Mouse (Mus musculus) forebrain, embryonic 16.5 days (tissue): ENCODE results near the gene Styk1. TPM values are rescaled to one million over a fixed set of nuclear protein-coding genes. Genes with fewer than 3 reads are reported as not detected.

Experiments used
- ATAC-seq: fragments of 200-750 bp; cut with Nextera tagmentation; 2 replicates; pipeline ENCODE4 v1.8.0; 2017; ENCODE audit warnings: mild to moderate bottlenecking, moderate library complexity
- H3K27ac ChIP-seq: fragments of 300-500 bp; sonication (generic); 2 replicates; pipeline ENCODE4 v1.5.1; 2014; ENCODE audit warnings: low read length, control low read depth
- H3K27me3 ChIP-seq: fragments of 300-500 bp; sonication (generic); replicated peaks from 2 replicates; pipeline ENCODE4 v1.6.1; 2014; ENCODE audit warnings: low read length; ENCODE audit not compliant: control insufficient read depth, insufficient read depth
- H3K36me3 ChIP-seq: fragments of 300-500 bp; sonication (generic); 2 replicates; pipeline ENCODE4 v1.6.1; 2014; ENCODE audit not compliant: control insufficient read depth, insufficient read depth
- H3K4me1 ChIP-seq: fragments of 300-500 bp; sonication (generic); replicated peaks from 2 replicates; pipeline ENCODE4 v1.6.1; 2014; ENCODE audit warnings: low read length; ENCODE audit not compliant: control insufficient read depth, insufficient read depth
- H3K4me2 ChIP-seq: fragments of 300-500 bp; sonication (generic); 2 replicates; pipeline ENCODE4 v1.6.1; 2014; ENCODE audit warnings: mild to moderate bottlenecking, low read length, control low read depth
- H3K4me3 ChIP-seq: fragments of 300-500 bp; sonication (generic); replicated peaks from 2 replicates; pipeline ENCODE4 v1.5.1; 2014; ENCODE audit warnings: mild to moderate bottlenecking, low read length, control low read depth
- H3K9ac ChIP-seq: fragments of 300-500 bp; sonication (generic); replicated peaks from 2 replicates; pipeline ENCODE4 v1.6.1; 2014; ENCODE audit warnings: low read depth, low read length, control low read depth
- H3K9me3 ChIP-seq: fragments of 300-500 bp; sonication (generic); 2 replicates; pipeline ENCODE4 v1.6.1; 2016; ENCODE audit warnings: low read length; ENCODE audit not compliant: control insufficient read depth
- WGBS: fragments of 180-500 bp; shearing (Covaris S2); extraction: QIAGEN DNeasy Blood & Tissue Kit; methylation state at CpG from one replicate; pipeline ENCODE4 v1.1.7; 2014; 5-methylcytosine and 5-hydroxymethylcytosine counted together
- polyA plus RNA-seq: library from polyadenylated mRNA; unstranded; fragments of >200 nt; fragmentation: Nextera tagmentation; extraction: Ambion mirVana; gene quantifications from 2 replicates; pipeline ENCODE4 v1.2.1, GENCODE M21; 2015

Gene Styk1
- polyA plus RNA-seq, 1 experiment from 2014 or later, result 7.1 TPM

DNA sequence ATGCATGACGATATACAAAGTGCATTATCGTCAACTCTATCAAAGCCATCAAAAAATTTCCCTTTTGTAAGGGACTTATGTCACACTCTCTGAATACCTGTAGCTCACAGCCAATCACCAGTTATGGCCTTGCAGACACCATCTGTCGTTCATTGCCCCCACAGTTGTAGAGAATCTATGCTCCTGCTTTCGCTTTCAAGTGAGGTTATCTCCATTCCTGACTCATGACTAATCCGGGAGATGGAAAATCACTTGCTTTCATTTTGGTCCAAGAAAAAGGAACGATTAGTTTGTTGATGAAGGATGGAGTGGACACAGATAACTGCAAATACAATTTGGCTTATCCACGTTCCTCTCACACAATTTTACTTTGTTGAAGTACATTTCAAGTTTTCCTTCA lies 9.1 kb downstream of the Styk1 start:
- Histone ChIP-seq H3K4me1 (no peaks in the 10 kb centered on the region), H3K9ac (no peak overlapping the region), H3K27me3 (no peaks in the 10 kb centered on the region), H3K9me3 (no peaks in the 10 kb centered on the region), H3K4me2 (no peak overlapping the region), H3K36me3 (no peaks in the 10 kb centered on the region), H3K4me3 (no peak overlapping the region), H3K27ac (no peak overlapping the region)
- 86% methylated on average over 7 of the region's 7 CpGs for WGBS
- ATAC-seq, result no peak

DNA sequence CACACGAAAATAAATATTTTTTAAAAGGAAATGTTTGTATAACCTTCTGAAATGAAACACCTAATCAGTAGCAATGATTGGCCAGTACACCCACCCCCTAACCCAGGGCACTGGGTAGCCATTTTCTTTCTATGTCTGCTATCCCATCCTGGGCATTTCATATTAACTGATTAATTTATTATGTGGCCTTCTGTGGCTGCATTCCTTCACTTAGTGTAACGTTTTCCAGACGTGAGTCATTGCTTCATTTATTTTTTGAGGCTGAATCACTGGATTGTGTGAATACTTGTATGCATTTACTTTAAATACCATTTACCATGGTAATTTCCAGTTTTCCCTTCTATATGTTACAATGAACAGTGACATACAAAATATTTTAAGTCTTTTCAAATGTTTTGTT lies 13.3 kb downstream of the Styk1 start:
- no peak for ATAC-seq
- H3K27me3 ChIP-seq, result no peaks in the 10 kb centered on the region
- 77% methylated on average over 3 of the region's 3 CpGs for WGBS

DNA sequence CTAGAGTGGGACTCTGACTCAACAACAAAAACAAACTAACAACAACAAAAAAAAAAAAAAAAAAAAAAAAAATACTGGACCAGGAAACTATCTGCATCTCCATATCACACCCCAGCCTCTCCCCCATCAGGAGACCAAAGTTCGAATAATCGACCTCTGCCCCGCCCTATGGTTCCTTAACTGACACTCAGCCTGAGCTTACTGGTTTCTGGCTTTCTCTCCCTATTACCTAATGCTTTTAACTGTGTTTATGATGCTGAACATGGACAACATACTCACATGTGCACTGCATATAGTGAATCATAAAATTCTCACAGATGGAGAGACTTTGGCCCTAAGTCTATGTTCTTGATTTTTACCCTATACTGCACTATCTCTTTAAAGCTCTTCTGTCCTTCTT lies 14.1 kb downstream of the Styk1 start:
- no peak overlapping the region for H3K27ac ChIP-seq
- ATAC-seq, result no peak
- H3K4me2 ChIP-seq, result no peak overlapping the region
- 78% methylated on average over 3 of the region's 3 CpGs for WGBS
- no peaks in the 10 kb centered on the region for H3K9me3 ChIP-seq
- H3K36me3 ChIP-seq, result no peaks in the 10 kb centered on the region
- no peaks in the 10 kb centered on the region for H3K27me3 ChIP-seq
- no peaks in the 10 kb centered on the region for H3K4me1 ChIP-seq
- H3K4me3 ChIP-seq, result no peak overlapping the region
- H3K9ac ChIP-seq, result no peak overlapping the region

More for the DNA sequence above, 13.3 kb downstream of the Styk1 start:
- no peak overlapping the region for H3K27ac ChIP-seq
- H3K9ac ChIP-seq, result no peak overlapping the region
- no peaks in the 10 kb centered on the region for H3K4me1 ChIP-seq
- no peak overlapping the region for H3K4me3 ChIP-seq
- no peaks in the 10 kb centered on the region for H3K9me3 ChIP-seq
- no peaks in the 10 kb centered on the region for H3K36me3 ChIP-seq
- no peak overlapping the region for H3K4me2 ChIP-seq

DNA sequence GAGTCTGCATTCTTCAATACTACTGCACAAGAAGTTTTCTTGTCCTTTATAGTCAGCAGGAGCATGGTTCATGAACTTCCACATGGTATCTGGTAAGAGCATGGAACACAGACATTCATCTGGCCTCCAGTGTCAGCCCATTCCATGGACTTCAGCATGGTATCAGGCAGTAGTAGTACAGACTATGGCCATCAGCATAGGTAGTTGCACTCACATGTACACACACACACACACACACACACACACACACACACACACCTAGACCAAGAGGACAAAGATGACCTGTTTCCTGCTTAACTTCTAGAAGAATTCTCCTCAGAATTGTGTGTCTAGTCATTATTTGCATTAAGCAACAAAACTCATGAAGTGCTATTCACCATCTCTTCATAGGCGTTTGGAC lies 14.6 kb downstream of the Styk1 start:
- no peak for ATAC-seq
- Histone ChIP-seq H3K9me3 (no peaks in the 10 kb centered on the region), H3K27me3 (no peaks in the 10 kb centered on the region), H3K36me3 (no peaks in the 10 kb centered on the region), H3K4me1 (no peaks in the 10 kb centered on the region), H3K4me3 (no peak overlapping the region), H3K9ac (no peak overlapping the region), H3K4me2 (no peak overlapping the region), H3K27ac (no peak overlapping the region)
- WGBS, result 81% methylated on average over 1 of the region's 1 CpGs

DNA sequence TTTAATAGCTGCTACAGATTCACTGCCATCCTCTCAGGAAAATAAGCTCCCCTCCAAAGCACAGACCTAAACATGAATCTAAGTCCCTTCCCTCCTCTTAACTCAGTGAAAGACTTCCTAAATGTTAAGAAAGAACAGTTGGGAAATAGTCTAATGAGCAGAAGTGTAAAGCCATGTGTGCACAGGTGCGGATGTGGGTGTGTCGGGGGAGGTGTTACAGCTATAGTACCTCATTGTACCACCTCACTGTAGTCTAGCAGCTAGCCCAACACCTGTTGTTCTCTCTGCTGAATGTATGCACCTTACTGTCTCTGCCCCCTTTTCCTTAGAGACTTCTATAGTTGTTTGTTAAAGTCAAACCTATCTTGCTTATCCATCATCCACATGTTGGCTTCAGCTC lies 26.3 kb downstream of the Styk1 start:
- H3K9ac ChIP-seq, result no peak overlapping the region
- no peak for ATAC-seq
- no peaks in the 10 kb centered on the region for H3K9me3 ChIP-seq
- H3K4me3 ChIP-seq, result no peak overlapping the region
- no peaks in the 10 kb centered on the region for H3K4me1 ChIP-seq
- no peaks in the 10 kb centered on the region for H3K27me3 ChIP-seq
- no peak overlapping the region for H3K4me2 ChIP-seq
- no peaks in the 10 kb centered on the region for H3K36me3 ChIP-seq
- H3K27ac ChIP-seq, result no peak overlapping the region
- 87% methylated on average over 2 of the region's 2 CpGs for WGBS

DNA sequence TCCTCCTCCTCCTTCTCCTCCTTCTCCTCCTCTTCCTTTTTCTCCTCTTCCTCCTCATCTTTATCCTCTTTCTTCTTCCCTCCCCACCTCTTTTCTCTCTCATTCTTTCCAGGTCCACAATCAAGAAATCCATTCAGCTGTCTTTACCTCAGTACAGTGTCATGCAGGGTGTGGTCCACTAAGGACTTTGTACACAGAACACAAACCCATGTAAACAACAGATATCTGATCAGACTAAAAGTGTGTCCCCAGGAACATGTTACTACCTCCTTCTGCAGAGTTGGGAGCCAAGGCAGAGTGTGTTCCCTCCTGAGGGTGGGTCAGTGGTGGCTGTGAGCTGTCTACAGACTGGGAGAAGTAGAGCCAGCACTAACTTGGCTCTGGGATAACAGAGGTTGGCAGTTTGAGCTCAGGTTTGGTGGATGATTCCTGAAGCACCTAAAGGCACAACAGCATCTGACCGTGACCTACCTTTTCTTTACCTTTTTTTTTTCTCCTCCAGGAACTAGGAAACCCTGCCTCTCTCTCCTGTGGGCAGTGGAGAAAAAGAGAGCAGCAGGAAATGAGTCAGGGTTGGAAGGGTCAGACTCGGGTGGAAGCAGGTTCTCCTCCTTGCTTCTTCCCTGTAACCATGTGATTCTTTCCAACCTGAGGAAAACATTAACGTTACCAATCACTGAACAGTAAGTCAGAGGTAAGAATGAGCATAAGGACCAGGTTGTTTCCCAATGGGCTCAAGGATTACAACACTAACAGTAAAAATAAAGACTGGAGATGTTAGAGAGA lies 31.4 kb downstream of the Styk1 start:
- no peaks in the 10 kb centered on the region for H3K9me3 ChIP-seq
- H3K36me3 ChIP-seq, result no peaks in the 10 kb centered on the region
- no peak for ATAC-seq
- no peak overlapping the region for H3K4me3 ChIP-seq
- H3K4me1 ChIP-seq, result no peaks in the 10 kb centered on the region
- no peak overlapping the region for H3K4me2 ChIP-seq
- WGBS, result 83% methylated on average over 3 of the region's 3 CpGs
- no peak overlapping the region for H3K9ac ChIP-seq
- H3K27me3 ChIP-seq, result no peaks in the 10 kb centered on the region
- no peak overlapping the region for H3K27ac ChIP-seq

DNA sequence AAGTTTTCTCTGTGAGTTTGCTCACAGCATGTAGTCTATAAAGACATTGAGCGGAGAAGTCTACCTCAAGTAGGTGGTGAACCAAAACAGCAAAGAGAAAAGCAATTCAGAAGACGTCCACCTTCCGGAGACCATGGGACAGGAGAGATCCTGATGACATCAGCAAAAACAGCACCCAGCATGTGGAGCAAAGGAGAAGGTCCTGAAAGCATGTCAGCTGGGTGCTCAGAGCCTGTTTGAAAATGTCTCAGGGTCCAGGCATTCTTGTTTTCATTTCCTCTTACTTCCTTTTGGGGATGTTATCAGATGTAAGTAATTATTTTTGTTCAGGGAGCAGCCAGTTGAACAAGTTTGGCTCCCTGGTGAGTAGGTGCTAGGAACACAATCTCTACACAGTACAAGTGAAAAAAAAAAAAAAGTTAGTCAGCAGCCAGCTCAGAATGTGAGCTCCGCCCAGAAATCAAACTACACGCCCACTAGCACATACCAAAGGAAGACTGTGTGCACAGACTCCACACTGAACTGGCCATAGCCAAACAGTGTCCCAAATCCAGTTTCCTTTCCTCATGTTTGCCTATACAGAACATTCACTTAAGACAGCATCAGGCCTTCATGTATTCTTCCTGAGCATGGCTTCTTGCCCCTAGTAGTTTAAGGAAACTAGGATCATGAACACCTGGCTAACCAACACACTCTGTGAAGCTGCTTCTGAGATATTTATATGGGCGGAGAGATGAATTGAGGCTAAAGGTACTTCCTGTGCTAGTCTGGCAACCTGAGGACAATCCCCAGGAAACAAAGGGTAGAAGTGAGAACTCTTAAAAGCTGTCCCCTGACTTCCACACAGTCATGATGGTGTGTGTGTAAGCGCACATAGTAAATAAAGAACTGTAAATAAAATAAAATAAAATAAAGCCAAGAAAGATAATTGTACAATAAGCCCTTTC lies 37.0 kb downstream of the Styk1 start:
- H3K27ac ChIP-seq, result no peak overlapping the region
- H3K36me3 ChIP-seq, result no peaks in the 10 kb centered on the region
- H3K9ac ChIP-seq, result no peak overlapping the region
- ATAC-seq, result no peak
- H3K27me3 ChIP-seq, result no peaks in the 10 kb centered on the region
- H3K4me3 ChIP-seq, result no peak overlapping the region
- WGBS, result 87% methylated on average over 7 of the region's 7 CpGs
- H3K9me3 ChIP-seq, result no peaks in the 10 kb centered on the region
- no peak overlapping the region for H3K4me2 ChIP-seq
- H3K4me1 ChIP-seq, result no peaks in the 10 kb centered on the region

DNA sequence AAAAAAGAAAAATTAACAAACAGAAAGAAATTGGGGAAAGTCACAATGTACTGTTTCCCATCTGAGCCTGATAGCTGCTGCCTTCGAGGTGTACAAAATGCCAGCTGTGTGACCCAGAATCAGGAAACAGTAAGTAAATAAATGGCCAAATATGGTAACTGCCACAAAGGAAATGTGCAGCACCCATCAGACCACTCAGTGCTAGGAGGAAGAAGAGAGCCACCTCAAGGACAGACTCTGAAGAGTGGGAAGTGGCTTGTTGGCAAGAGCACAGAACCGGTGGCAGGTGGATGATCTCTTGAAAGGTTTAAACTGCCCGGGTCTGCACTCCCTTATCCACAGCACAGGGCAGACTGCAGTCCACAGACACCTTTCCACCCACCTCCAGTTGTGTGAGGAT lies 45.4 kb downstream of the Styk1 start:
- no peak overlapping the region for H3K9ac ChIP-seq
- H3K4me1 ChIP-seq, result no peaks in the 10 kb centered on the region
- H3K27me3 ChIP-seq, result no peaks in the 10 kb centered on the region
- H3K9me3 ChIP-seq, result no peaks in the 10 kb centered on the region
- WGBS, result 69% methylated on average over 3 of the region's 3 CpGs
- H3K4me3 ChIP-seq, result no peak overlapping the region
- no peak overlapping the region for H3K27ac ChIP-seq
- no peak for ATAC-seq
- H3K4me2 ChIP-seq, result no peak overlapping the region
- no peaks in the 10 kb centered on the region for H3K36me3 ChIP-seq

DNA sequence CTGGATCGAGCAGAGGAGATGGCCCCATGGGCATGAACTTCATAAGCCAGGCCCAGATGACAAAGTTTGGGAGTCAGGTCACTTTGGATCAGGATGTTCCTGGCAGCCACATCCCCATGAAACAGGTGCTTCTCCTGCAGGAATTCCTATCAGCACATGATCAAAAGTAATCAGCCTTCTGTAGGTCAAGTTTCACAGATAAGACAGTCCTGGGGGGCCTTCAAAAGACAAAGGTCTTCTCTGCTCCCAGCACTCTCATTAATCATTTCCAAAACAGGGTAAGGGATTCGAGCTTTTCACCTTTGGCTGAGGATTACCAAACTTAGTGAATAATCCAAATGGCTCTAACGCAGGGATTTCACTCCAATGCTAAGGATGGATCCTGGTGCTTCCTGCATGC lies 48.6 kb downstream of the Styk1 start:
- H3K4me3 ChIP-seq, result no peak overlapping the region
- no peaks in the 10 kb centered on the region for H3K27me3 ChIP-seq
- H3K9me3 ChIP-seq, result no peaks in the 10 kb centered on the region
- no peak for ATAC-seq
- H3K4me2 ChIP-seq, result no peak overlapping the region
- H3K9ac ChIP-seq, result no peak overlapping the region
- H3K27ac ChIP-seq, result no peak overlapping the region
- H3K4me1 ChIP-seq, result no peaks in the 10 kb centered on the region
- WGBS, result 65% methylated on average over 3 of the region's 3 CpGs
- H3K36me3 ChIP-seq, result no peaks in the 10 kb centered on the region
